Mouse (Mus musculus): ENCODE measurements around the gene Gm8922.
"Not testable (repeated sequence)": the region's sequence is repeated elsewhere in the genome, so short reads cannot be mapped to it uniquely, and the experiment has no call there.

Gene Gm8922

DNA sequence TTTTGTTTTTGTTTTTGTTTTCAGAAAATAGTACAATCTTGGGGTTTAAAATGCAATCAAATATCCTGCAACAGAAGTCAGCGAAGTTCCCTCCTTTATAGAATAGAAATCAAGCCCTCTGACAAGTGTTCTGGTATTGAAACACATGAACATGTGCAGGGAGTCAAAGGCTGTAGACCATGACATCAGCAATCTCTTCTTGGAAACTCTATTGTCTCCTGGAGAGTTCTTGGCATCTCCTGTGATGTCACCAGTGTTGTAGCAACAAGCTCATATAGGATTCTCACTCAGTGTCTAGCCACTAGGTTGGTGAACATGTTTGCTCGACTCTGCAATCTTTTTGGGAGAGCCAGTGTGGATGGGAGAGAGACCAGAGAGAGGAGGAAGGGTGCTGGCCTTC is at the start of gene Gm8922:
Gm8922 (plus strand) TSS at position 301 of the 400 bp plus-strand sequence.
- in situ Hi-C loops (cut with MboI; ENCODE audit: unreplicated experiment in 2 of 2): not testable (repeated sequence)

Measured in v-Abl transformed pro-B cells (cell line).